Mouse (Mus musculus): ENCODE results near the gene Fbxo24. TPM values are rescaled to one million over a fixed set of nuclear protein-coding genes. Genes with fewer than 3 reads are reported as not detected.

Fbxo24 gene
- total and polyA plus RNA-seq, 3 experiments: 0.13 to 0.24 TPM; not detected in 1

DNA sequence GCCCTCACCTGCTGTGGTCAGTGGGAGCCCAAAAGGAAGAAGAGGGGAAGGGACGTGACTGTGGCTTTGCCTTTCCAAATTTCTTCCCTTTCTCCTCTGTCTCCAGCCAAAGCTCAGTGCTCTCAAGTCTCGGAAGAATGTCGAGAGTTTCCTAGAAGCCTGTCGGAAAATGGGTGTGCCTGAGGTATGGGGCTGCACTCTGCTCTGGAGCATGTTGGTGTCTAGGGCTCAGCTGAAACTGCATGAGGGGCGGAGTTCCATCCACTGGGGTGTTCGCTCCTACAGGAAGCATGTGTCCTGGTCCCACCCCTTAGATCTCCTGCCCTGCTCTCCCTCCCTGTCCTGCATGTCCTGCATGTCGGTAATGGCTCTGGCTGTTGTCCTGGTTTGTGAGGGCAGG, 10.7 kb upstream of the Fbxo24 start:
- Histone ChIP-seq H3K4me3 (replicated peaks in 1 of 3; ENCODE audit: low read depth in 2 of 3, low read length in 2 of 3, poor library complexity in 1 of 3) (no peak overlapping the region), H3K27me3 (replicated peaks) (no peaks in the 10 kb centered on the region), H3K4me2 (ENCODE audit: insufficient read depth, low read depth, poor library complexity, severe bottlenecking) (no peak overlapping the region), H3K27ac (ENCODE audit: insufficient read depth, low read depth) (no peak overlapping the region), H3K9me3 (replicated peaks; ENCODE audit: low read length) (no peaks in the 10 kb centered on the region), H3K4me1 (ENCODE audit: control insufficient read depth in 1 of 2, insufficient read depth in 2 of 2) (peaks cover 3 to 22% of the 10 kb centered on the region in 2 experiments; a peak in 3 of 4 replicates), H3K36me3 (replicated peaks in 1 of 2; ENCODE audit: control insufficient read depth in 1 of 2, insufficient read depth in 1 of 2, low read length in 1 of 2) (peaks cover 76 to 86% of the 10 kb centered on the region in 2 experiments), H3K9ac (ENCODE audit: insufficient read depth, low read depth) (no peak overlapping the region), H3K79me2 (replicated peaks; ENCODE audit: control insufficient read depth, extremely low read depth, insufficient read depth, poor library complexity, severe bottlenecking) (no peaks in the 10 kb centered on the region)
- in situ Hi-C loops (cut with MboI; ENCODE audit: low pct_ligation_motif_present, low pct_unique_long_range_greater_than_20kb, low sequenced_read_pairs) (no loop called here), dilution Hi-C loops (cut with MboI; ENCODE audit: extremely low pct_ligation_motif_present, extremely low pct_unique_long_range_greater_than_20kb, low sequenced_read_pairs) (no loop called here)
- DNase-seq (ENCODE audit: extremely low read depth): no peak
- TF ChIP-seq TCF12 (IDR thresholded peaks at IDR 0.05; ENCODE audit: low read depth, low read length) (no peak), SMC3 (IDR thresholded peaks at IDR 0.05; ENCODE audit: low read depth, low read length) (no peak), CTCF (conservative IDR thresholded peaks at IDR 0.05 in 1 of 2, IDR thresholded peaks at IDR 0.05 in 1 of 2; ENCODE audit: low read depth in 2 of 2, low read length in 2 of 2) (no peak), JUN (IDR thresholded peaks at IDR 0.05; ENCODE audit: insufficient read depth, low read depth, low read length) (no peak), NELFE (IDR thresholded peaks at IDR 0.05; ENCODE audit: low read depth, low read length) (no peak), EP300 (IDR thresholded peaks at IDR 0.05; ENCODE audit: low read length) (no peak), MAZ (IDR thresholded peaks at IDR 0.05; ENCODE audit: low read depth, low read length) (no peak), MAFK (IDR thresholded peaks at IDR 0.05; ENCODE audit: insufficient replicate concordance, low read length) (no peak), ETS1 (conservative IDR thresholded peaks at IDR 0.05; ENCODE audit: low read depth, low read length) (no peak), MAX (IDR thresholded peaks at IDR 0.05; ENCODE audit: low read length) (no peak), GABPA (IDR thresholded peaks at IDR 0.05; ENCODE audit: insufficient replicate concordance, low read depth, low read length) (no peak), CHD2 (IDR thresholded peaks at IDR 0.05; ENCODE audit: low read length) (no peak)

DNA sequence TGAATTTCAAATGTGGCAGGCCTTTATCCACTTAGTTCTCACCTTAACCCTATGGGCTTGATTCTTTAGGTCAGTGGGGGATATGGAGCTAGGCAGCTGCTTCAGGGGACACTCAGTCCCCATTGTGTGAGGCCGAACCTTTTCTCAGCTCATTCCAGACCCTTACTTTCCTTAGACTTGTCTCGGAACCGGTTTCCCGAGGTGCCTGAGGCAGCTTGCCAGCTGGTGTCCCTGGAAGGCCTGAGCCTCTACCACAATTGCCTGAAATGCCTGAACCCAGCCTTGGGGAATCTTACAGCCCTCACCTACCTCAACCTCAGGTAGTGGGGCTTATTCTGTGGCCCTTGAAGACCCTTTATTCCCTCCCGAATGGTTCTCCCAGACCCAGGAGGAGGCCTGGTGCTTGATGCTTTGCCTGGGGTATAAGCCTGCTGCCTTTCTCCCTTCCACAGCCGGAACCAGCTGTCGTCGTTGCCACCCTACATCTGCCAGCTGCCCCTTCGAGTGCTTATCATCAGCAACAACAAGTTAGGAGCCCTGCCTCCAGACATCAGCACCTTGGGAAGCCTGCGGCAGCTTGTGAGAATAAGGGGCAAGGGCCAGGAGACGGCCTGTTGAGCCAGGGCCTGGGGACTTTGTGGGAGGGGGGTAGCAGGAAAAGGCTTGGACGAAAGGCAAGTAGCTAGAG, 4.7 kb upstream of the Fbxo24 start:
- DNase-seq (ENCODE audit: extremely low read depth): no peak
- no peak overlapping the region for H3K4me2 ChIP-seq (ENCODE audit: insufficient read depth, low read depth, poor library complexity, severe bottlenecking)
- peaks cover 13 to 53% of the 10 kb centered on the region in 2 experiments for H3K4me1 ChIP-seq (ENCODE audit: control insufficient read depth in 1 of 2, insufficient read depth in 2 of 2)
- H3K9me3 ChIP-seq (replicated peaks; ENCODE audit: low read length): no peaks in the 10 kb centered on the region
- H3K79me2 ChIP-seq (replicated peaks; ENCODE audit: control insufficient read depth, extremely low read depth, insufficient read depth, poor library complexity, severe bottlenecking): peaks cover 14% of the 10 kb centered on the region
- H3K27me3 ChIP-seq (replicated peaks): no peaks in the 10 kb centered on the region
- no peak overlapping the region for H3K27ac ChIP-seq (ENCODE audit: insufficient read depth, low read depth)
- peaks cover 47 to 57% of the 10 kb centered on the region in 2 experiments for H3K36me3 ChIP-seq (replicated peaks in 1 of 2; ENCODE audit: control insufficient read depth in 1 of 2, insufficient read depth in 1 of 2, low read length in 1 of 2)
- no peak overlapping the region for H3K4me3 ChIP-seq (replicated peaks in 1 of 3; ENCODE audit: low read depth in 2 of 3, low read length in 2 of 3, poor library complexity in 1 of 3)
- dilution Hi-C loops (cut with MboI; ENCODE audit: extremely low pct_ligation_motif_present, extremely low pct_unique_long_range_greater_than_20kb, low sequenced_read_pairs) (no loop called here), in situ Hi-C loops (cut with MboI; ENCODE audit: low pct_ligation_motif_present, low pct_unique_long_range_greater_than_20kb, low sequenced_read_pairs) (no loop called here)
- no peak overlapping the region for H3K9ac ChIP-seq (ENCODE audit: insufficient read depth, low read depth)
- TF ChIP-seq SIN3A (IDR thresholded peaks at IDR 0.05; ENCODE audit: low read length) (no peak), ZKSCAN1 (IDR thresholded peaks at IDR 0.05; ENCODE audit: borderline replicate concordance, low read depth, low read length) (no peak), POLR2A (IDR thresholded peaks at IDR 0.05; ENCODE audit: low read depth, low read length) (no peak), NELFE (IDR thresholded peaks at IDR 0.05; ENCODE audit: low read depth, low read length) (no peak), NRF1 (IDR thresholded peaks at IDR 0.05; ENCODE audit: low read depth, low read length) (no peak), TBP (conservative IDR thresholded peaks at IDR 0.05; ENCODE audit: low read depth, low read length) (no peak), BHLHE40 (IDR thresholded peaks at IDR 0.05; ENCODE audit: low read depth, low read length) (no peak), USF2 (conservative IDR thresholded peaks at IDR 0.05; ENCODE audit: low read depth, low read length) (no peak), GABPA (IDR thresholded peaks at IDR 0.05; ENCODE audit: insufficient replicate concordance, low read depth, low read length) (no peak), RAD21 (IDR thresholded peaks at IDR 0.05; ENCODE audit: low read depth, low read length) (no peak), EP300 (IDR thresholded peaks at IDR 0.05; ENCODE audit: low read length) (no peak), JUN (IDR thresholded peaks at IDR 0.05; ENCODE audit: insufficient read depth, low read depth, low read length) (no peak), ZMIZ1 (IDR thresholded peaks at IDR 0.05; ENCODE audit: low read depth, low read length) (no peak), CTCF (conservative IDR thresholded peaks at IDR 0.05 in 1 of 2, IDR thresholded peaks at IDR 0.05 in 1 of 2; ENCODE audit: low read depth in 2 of 2, low read length in 2 of 2) (no peak)

All from CH12.LX (cell line).